Mouse (Mus musculus) embryonic facial prominence, embryonic 13.5 days (tissue): ENCODE results near the gene Ikzf3. TPM values are rescaled to one million over a fixed set of nuclear protein-coding genes. Genes with fewer than 3 reads are reported as not detected.
A peak's percentile ranks its signal among the peaks of the same experiment; 100 is the strongest.

ENCODE experiments used
- ATAC-seq: fragments of 200-750 bp; cut with Nextera tagmentation; 2 replicates; pipeline ENCODE4 v1.8.0; 2017; ENCODE audit warnings: low read depth; ENCODE audit not compliant: insufficient number of reproducible peaks, insufficient read depth, low FRiP score, low TSS enrichment
- H3K27ac ChIP-seq: fragments of 300-500 bp; sonication (generic); 2 replicates; pipeline ENCODE4 v1.5.1; 2015; ENCODE audit warnings: moderate library complexity, mild to moderate bottlenecking, inconsistent platforms
- H3K27me3 ChIP-seq: fragments of 300-500 bp; sonication (generic); 2 replicates; pipeline ENCODE4 v1.6.1; 2015; ENCODE audit warnings: mild to moderate bottlenecking, inconsistent platforms
- H3K36me3 ChIP-seq: fragments of 300-500 bp; sonication (generic); 2 replicates; pipeline ENCODE4 v1.6.1; 2015; ENCODE audit warnings: mild to moderate bottlenecking, inconsistent platforms
- H3K4me1 ChIP-seq: fragments of 300-500 bp; sonication (generic); 2 replicates; pipeline ENCODE4 v1.6.1; 2015; ENCODE audit warnings: inconsistent platforms
- H3K4me2 ChIP-seq: fragments of 300-500 bp; sonication (generic); 2 replicates; pipeline ENCODE4 v1.6.1; 2015; ENCODE audit warnings: moderate library complexity, mild to moderate bottlenecking, inconsistent platforms
- H3K4me3 ChIP-seq: fragments of 300-500 bp; sonication (generic); 2 replicates; pipeline ENCODE4 v1.5.1; 2015; ENCODE audit warnings: mild to moderate bottlenecking, inconsistent platforms
- H3K9ac ChIP-seq: fragments of 300-500 bp; sonication (generic); 2 replicates; pipeline ENCODE4 v1.6.1; 2015; ENCODE audit warnings: mild to moderate bottlenecking, inconsistent platforms
- H3K9me3 ChIP-seq: fragments of 300-500 bp; sonication (generic); 2 replicates; pipeline ENCODE4 v1.6.1; 2016; ENCODE audit warnings: inconsistent platforms
- WGBS: fragments of 180-500 bp; shearing (Covaris S2); methylation state at CpG from one replicate; pipeline ENCODE4 v1.1.7; 2015; ENCODE audit warnings: mixed read lengths; 5-methylcytosine and 5-hydroxymethylcytosine counted together
- polyA plus RNA-seq: library from polyadenylated mRNA; unstranded; fragments of >200 nt; fragmentation: Nextera tagmentation; extraction: Ambion mirVana; gene quantifications from 2 replicates; pipeline ENCODE4 v1.2.1, GENCODE M21; 2015

Gene Ikzf3
- polyA plus RNA-seq, 1 experiment from 2014 or later: 0.27 TPM

DNA sequence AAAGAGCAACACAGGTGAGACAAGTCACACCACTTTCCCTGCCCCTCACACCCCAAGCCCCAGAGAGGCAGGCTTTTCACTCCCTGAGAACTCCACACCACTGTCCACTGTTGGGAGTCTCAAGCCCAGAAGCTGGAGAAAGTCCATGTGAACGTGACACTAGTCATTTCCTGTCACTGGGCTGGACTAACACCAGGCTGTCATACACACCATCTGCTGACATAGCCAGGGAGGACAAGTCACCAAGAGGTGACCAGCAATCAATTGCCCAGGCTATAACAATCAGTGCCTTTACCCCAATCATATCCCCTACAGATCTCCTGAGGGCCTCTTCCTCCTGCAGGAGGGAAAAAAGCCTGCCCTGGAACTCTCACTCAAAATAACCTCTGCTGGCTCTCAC is 38.3 kb upstream of the Ikzf3 start:
- H3K36me3 ChIP-seq: peaks cover 42% of the 10 kb centered on the region
- WGBS: 49% methylated on average over 1 of the region's 1 CpGs
- H3K4me2 ChIP-seq: no peak overlapping the region
- no peak for ATAC-seq
- no peaks in the 10 kb centered on the region for H3K9me3 ChIP-seq
- H3K9ac ChIP-seq: no peak overlapping the region
- H3K4me1 ChIP-seq: peaks cover 33% of the 10 kb centered on the region
- no peak overlapping the region for H3K4me3 ChIP-seq
- H3K27ac ChIP-seq: no peak overlapping the region
- no peaks in the 10 kb centered on the region for H3K27me3 ChIP-seq

DNA sequence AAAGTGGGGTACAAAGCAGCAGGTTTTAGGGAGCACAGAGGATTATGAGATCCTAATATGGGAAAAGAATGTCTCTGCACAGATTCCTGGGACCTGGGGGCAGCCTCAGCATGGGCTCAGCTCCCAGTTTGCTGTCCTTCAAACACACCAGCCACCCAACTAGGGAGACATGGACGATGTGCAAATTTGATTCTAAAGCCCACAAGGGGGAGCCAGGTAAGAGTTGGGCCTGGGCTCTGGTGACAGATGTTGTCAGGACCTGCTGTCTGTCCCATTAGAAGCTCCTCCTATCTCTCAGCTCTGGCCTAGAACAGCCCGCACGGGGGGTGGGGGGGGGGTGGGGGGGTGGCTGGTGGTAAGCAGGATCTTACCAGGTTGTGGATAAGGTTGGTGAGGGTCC is 37.7 kb upstream of the Ikzf3 start:
- no peaks in the 10 kb centered on the region for H3K27me3 ChIP-seq
- H3K9me3 ChIP-seq: no peaks in the 10 kb centered on the region
- H3K4me3 ChIP-seq: no peak overlapping the region
- H3K36me3 ChIP-seq: peaks cover 42% of the 10 kb centered on the region
- no peak for ATAC-seq
- no peak overlapping the region for H3K9ac ChIP-seq
- no peak overlapping the region for H3K4me2 ChIP-seq
- 24% methylated on average over 3 of the region's 3 CpGs for WGBS
- no peak overlapping the region for H3K27ac ChIP-seq
- H3K4me1 ChIP-seq: peaks cover 32% of the 10 kb centered on the region

DNA sequence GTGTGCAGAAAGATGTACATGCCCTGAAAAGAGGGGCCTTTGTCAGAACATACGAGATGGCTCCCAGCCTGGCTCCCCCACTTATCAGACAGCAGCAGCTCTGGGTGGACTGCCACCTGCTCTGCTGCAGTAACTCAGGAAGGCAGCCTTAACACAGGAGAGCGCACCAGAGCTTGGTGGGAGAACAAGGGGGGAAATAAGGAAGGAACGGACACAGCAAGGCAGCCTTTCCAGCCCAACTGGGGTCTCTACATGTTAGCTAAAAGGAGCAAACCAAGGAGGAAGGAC is 37.4 kb upstream of the Ikzf3 start:
- Histone ChIP-seq H3K36me3 (peaks cover 42% of the 10 kb centered on the region), H3K4me3 (no peak overlapping the region), H3K27me3 (no peaks in the 10 kb centered on the region), H3K27ac (no peak overlapping the region), H3K9ac (no peak overlapping the region), H3K4me2 (no peak overlapping the region), H3K4me1 (peaks cover 28% of the 10 kb centered on the region), H3K9me3 (no peaks in the 10 kb centered on the region)
- 93% methylated on average over 3 of the region's 3 CpGs for WGBS
- ATAC-seq: no peak

DNA sequence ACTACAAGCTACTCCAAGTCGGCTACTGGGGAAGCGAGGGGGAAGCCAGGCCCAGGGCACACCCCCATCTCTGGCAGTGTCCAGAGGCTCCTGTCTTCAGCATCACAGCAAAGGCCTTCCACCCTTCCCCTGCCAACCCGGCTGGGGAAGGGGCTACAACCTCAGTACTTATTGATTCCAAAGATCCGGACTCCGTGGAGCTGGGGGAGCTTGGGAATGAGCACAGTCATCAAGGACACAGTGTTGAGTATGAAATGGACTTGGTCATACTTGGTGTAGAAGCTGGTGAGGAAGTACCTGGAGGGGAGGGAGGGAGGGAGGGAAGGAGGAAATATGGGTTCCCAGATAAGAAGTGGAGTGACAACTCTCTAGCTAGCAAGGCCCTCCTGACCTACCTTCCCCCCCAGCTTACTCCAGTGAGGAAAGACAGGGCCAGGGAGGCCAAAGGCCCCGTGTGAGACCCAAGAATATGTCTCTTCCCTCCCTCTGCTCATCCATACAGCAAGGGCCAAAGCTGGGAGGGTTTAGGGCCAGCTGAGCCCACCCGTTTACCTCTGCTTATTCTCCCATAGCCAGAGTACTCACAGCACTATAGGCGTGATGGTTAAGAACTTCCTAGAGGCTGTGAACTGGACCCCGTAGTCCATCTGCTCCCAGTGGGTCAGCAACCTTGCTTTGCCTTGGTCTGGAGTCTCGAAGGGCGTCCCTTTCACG is 36.9 kb upstream of the Ikzf3 start:
- Histone ChIP-seq H3K4me1 (peaks cover 23% of the 10 kb centered on the region), H3K4me3 (no peak overlapping the region), H3K27me3 (no peaks in the 10 kb centered on the region), H3K36me3 (peaks cover 42% of the 10 kb centered on the region), H3K27ac (no peak overlapping the region), H3K4me2 (no peak overlapping the region), H3K9me3 (no peaks in the 10 kb centered on the region), H3K9ac (no peak overlapping the region)
- ATAC-seq: no peak
- WGBS: 89% methylated on average over 12 of the region's 12 CpGs

DNA sequence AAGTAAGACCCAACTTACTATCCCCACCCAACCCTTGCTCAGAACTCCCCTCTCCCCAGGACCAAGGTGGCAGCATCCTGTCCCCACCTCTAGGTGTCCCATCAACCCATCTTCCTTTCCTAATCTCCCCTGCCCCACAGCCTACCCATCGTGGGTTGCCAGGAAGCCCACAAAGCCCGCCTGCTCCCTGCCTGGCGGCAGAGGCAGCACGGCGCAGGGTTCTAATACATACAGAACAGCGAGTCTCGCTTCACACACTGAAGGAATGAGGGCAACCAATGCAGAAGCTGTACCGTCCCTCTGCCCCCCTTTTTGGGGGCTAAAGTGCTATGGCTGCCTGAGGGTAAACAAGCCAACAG is 36.2 kb upstream of the Ikzf3 start:
- Histone ChIP-seq H3K27ac (no peak overlapping the region), H3K9ac (no peak overlapping the region), H3K27me3 (no peaks in the 10 kb centered on the region), H3K36me3 (peaks cover 42% of the 10 kb centered on the region), H3K4me3 (no peak overlapping the region), H3K9me3 (no peaks in the 10 kb centered on the region), H3K4me2 (no peak overlapping the region), H3K4me1 (peaks cover 20% of the 10 kb centered on the region)
- 81% methylated on average over 8 of the region's 8 CpGs for WGBS
- no peak for ATAC-seq

DNA sequence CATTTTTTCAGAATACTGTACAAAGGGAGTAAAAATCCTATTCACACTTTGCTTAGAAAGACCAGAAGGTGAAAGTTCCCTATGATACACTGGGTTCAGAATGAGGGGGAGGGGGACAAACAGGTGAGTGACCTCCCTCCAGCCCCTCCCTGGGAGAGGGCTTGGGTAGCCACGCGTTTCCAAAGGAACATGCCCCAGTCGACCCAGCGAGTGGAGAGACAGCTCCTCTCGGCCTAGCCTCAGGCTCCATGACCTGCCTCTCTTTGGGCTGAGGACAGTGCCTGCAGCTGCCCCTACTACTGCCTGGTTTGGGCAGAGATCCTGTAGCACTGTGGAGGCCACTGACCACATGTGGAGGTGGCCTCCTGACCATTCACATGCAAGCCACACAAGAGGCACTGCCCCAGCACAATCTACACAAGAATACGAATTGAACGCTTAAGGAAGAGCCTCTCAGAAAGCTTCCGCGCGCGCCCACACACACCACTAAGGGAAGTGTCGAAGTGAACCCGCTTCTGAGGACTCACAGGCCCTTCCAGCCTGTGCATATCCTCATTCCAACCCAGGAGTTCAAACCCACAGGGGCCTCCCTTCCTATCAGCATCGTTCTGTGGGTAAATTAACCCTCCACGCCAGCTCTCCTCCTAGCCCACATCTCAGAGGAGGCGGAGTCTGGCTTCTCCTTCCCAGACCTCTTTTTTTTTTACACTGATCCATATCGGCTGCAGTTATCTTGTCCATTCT is 35.6 kb upstream of the Ikzf3 start:
- 68% methylated on average over 17 of the region's 17 CpGs for WGBS
- Histone ChIP-seq H3K9ac (no peak overlapping the region), H3K9me3 (no peaks in the 10 kb centered on the region), H3K4me2 (no peak overlapping the region), H3K4me3 (no peak overlapping the region), H3K27ac (0 out of 2 replicates have a peak overlapping the region, but pooled peaks have one; percentile 39), H3K36me3 (peaks cover 42% of the 10 kb centered on the region), H3K27me3 (no peaks in the 10 kb centered on the region), H3K4me1 (peaks cover 19% of the 10 kb centered on the region)
- ATAC-seq: no peak

DNA sequence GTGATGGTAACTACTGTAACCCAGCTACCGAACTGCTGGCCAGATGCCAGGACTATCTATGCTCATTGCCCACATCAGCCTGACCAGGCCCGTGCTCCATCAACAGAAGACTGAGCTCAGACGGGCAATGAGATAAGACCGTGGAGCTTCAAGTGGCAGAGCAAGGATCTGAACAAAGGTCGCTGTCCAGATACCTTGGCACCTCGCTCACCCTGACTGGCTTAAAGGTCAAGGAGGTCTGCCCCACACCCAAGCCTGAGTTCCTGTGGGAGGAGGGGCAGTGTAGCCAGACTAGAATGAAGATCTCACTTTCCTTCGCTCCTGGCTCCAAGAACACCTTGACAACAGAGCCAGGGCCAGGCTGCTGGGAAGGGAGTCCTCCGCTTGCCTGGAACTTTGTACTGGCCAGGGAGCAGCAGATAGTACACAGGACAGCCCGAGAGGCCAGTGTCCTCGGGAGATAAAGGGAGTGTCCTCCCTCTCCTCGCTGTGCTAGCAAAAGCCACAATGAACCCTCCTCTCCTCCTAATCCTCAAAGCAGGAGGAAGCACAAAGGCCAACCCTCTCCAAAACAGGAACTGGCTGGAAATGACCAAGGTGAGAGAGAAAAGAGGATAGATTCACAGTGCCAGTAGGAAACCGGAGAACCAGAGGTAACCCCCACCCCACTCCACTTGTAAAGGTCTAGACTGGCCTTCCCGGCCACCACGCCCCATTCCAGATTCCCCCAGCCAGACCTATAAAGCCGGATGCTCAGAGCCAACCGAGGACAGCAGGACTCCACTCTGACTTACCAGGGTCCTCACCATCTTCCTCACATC is 34.7 kb upstream of the Ikzf3 start:
- Histone ChIP-seq H3K27me3 (no peaks in the 10 kb centered on the region), H3K4me3 (no peak overlapping the region), H3K4me2 (no peak overlapping the region), H3K9ac (no peak overlapping the region), H3K4me1 (peaks cover 10% of the 10 kb centered on the region), H3K9me3 (no peaks in the 10 kb centered on the region), H3K36me3 (peaks cover 42% of the 10 kb centered on the region), H3K27ac (peak overlapping the region; percentile 39; the same call in 1 of the 2 replicates)
- 80% methylated on average over 16 of the region's 16 CpGs for WGBS
- no peak for ATAC-seq

DNA sequence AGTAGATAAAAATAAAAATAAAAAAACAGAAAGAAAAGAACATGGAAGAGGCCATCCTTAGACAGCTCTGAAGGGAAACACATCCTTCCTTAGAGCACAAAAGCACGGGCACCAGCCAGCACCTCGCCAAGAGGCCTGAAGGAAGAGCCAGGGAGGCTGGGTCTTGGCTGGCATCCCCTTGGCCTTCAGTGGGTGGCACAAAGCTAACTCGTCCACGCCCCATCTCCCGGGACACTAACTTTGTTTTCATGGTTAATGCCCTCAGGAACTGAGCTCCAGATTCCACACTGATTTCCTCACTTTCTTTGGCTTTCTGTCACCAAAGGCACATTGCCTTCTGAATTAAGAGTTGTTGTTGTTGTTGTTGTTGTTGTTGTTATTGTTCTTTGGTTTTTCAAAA is 31.9 kb upstream of the Ikzf3 start:
- Histone ChIP-seq H3K27ac (no peak overlapping the region), H3K4me1 (no peaks in the 10 kb centered on the region), H3K4me2 (no peak overlapping the region), H3K9ac (no peak overlapping the region), H3K27me3 (no peaks in the 10 kb centered on the region), H3K4me3 (no peak overlapping the region), H3K36me3 (peaks cover 28% of the 10 kb centered on the region), H3K9me3 (no peaks in the 10 kb centered on the region)
- 84% methylated on average over 5 of the region's 5 CpGs for WGBS
- ATAC-seq: no peak

DNA sequence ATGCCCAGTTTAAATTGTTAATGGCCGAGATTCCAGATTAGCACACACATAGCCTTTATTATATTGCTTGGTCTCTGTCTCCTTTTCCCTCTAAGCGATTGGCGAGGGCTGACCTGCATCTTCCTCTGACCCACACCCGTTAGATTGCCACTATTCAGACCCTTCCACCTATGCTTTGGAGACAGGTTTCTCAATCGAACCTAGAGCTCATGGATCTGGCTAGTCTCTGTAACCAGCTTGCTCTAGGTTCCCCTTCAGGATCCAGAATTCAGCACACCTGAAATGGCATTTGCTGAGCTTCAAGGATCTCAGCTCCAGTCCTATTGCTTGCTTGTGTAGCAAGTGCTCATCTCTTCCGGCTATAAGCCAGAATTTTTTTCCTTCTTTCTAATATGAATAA is 23.6 kb upstream of the Ikzf3 start:
- WGBS: 80% methylated on average over 6 of the region's 6 CpGs
- Histone ChIP-seq H3K4me3 (no peak overlapping the region), H3K4me1 (no peaks in the 10 kb centered on the region), H3K27ac (no peak overlapping the region), H3K36me3 (no peaks in the 10 kb centered on the region), H3K4me2 (no peak overlapping the region), H3K9ac (no peak overlapping the region), H3K9me3 (no peaks in the 10 kb centered on the region; the same call in 1 of the 2 replicates), H3K27me3 (no peaks in the 10 kb centered on the region)
- ATAC-seq: no peak

DNA sequence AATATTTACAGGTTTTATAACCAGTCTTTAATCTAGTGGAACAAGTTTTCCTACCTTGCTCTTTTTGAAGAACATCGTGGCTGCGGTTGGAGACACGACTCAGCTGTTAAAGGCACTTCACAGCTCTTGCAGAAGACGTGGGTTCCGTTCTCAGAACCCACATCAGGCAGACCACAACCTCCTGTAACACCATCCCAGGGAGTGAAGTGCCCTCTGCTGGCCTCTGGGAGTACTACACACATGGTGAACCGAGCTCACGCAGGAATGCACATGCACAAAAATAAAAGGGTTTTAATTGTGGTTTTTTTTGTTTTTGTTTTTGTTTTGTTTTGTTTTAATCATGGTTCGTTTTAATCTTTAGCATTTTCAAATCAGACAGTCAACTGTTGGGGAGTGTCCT is 22.5 kb upstream of the Ikzf3 start:
- Histone ChIP-seq H3K4me3 (no peak overlapping the region), H3K9ac (no peak overlapping the region), H3K9me3 (no peaks in the 10 kb centered on the region; the same call in 1 of the 2 replicates), H3K36me3 (no peaks in the 10 kb centered on the region), H3K27ac (no peak overlapping the region), H3K4me2 (no peak overlapping the region), H3K27me3 (no peaks in the 10 kb centered on the region), H3K4me1 (no peaks in the 10 kb centered on the region)
- ATAC-seq: no peak
- 82% methylated on average over 8 of the region's 8 CpGs for WGBS

DNA sequence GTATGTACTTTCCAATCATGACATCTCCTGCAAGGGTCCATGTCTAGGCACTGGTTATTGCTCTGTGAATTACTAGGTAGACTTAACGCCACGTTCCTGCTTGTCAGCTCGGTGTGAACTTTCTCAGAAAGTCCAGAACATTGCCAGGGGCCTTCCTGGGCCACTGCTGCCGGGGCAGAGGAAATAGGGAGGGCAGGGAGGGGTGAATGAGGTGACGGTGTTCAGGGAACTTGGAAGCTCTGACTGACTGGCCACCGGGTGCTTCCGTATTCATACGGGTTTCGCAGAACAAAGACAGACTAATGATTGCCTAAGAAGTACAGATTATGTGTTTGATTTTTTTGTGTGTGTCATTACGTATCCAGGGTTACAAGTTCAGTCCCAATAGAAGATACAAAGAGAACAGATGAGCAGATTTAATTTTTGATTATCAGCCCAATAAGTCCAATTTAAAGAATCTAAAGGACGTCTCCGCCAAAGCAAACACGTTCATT is 18.1 kb upstream of the Ikzf3 start:
- Histone ChIP-seq H3K36me3 (no peaks in the 10 kb centered on the region), H3K9ac (no peak overlapping the region), H3K4me1 (0 out of 2 replicates have a peak, but pooled peaks cover 4% of the 10 kb centered on the region), H3K9me3 (no peaks in the 10 kb centered on the region; the same call in 1 of the 2 replicates), H3K27ac (no peak overlapping the region), H3K4me3 (no peak overlapping the region), H3K27me3 (no peaks in the 10 kb centered on the region), H3K4me2 (no peak overlapping the region)
- 63% methylated on average over 13 of the region's 13 CpGs for WGBS
- ATAC-seq: no peak
